Mouse (Mus musculus) heart, embryonic 11.5 days (tissue): Measurements from ENCODE around the gene Crhr2. TPM values are rescaled to one million over a fixed set of nuclear protein-coding genes. Genes with fewer than 3 reads are reported as not detected.

Experiments
- ATAC-seq: fragments of 200-750 bp; cut with Nextera tagmentation; replicated peaks from 2 replicates; pipeline ENCODE4 v1.8.0; 2017; ENCODE audit warnings: moderate library complexity; ENCODE audit not compliant: insufficient number of reproducible peaks, low FRiP score, low TSS enrichment
- H3K27ac ChIP-seq: fragments of 300-500 bp; sonication (generic); 2 replicates; pipeline ENCODE4 v1.5.1; 2014; ENCODE audit warnings: mild to moderate bottlenecking, low read depth, low read length
- H3K27me3 ChIP-seq: fragments of 300-500 bp; sonication (generic); 2 replicates; pipeline ENCODE4 v1.6.1; 2014; ENCODE audit warnings: mild to moderate bottlenecking, low read length, mixed read lengths; ENCODE audit not compliant: control insufficient read depth, insufficient read depth
- H3K36me3 ChIP-seq: fragments of 300-500 bp; sonication (generic); 2 replicates; pipeline ENCODE4 v1.6.1; 2014; ENCODE audit warnings: mild to moderate bottlenecking, low read length, moderate library complexity, mixed read lengths; ENCODE audit not compliant: control insufficient read depth, insufficient read depth
- H3K4me1 ChIP-seq: fragments of 300-500 bp; sonication (generic); 2 replicates; pipeline ENCODE4 v1.6.1; 2014; ENCODE audit warnings: low read length; ENCODE audit not compliant: control insufficient read depth, insufficient read depth
- H3K4me2 ChIP-seq: fragments of 300-500 bp; sonication (generic); 2 replicates; pipeline ENCODE4 v1.6.1; 2014; ENCODE audit warnings: mild to moderate bottlenecking, moderate library complexity
- H3K4me3 ChIP-seq: fragments of 300-500 bp; sonication (generic); 2 replicates; pipeline ENCODE4 v1.5.1; 2014; ENCODE audit warnings: low read depth, low read length
- H3K9ac ChIP-seq: fragments of 300-500 bp; sonication (generic); 2 replicates; pipeline ENCODE4 v1.6.1; 2014; ENCODE audit warnings: mild to moderate bottlenecking, low read depth, low read length, moderate library complexity
- H3K9me3 ChIP-seq: fragments of 300-500 bp; sonication (generic); replicated peaks from 2 replicates; pipeline ENCODE4 v1.6.1; 2016; ENCODE audit warnings: low read length; ENCODE audit not compliant: control insufficient read depth
- WGBS: fragments of 180-500 bp; shearing (Covaris S2); extraction: QIAGEN DNeasy Blood & Tissue Kit; methylation state at CpG from one replicate; pipeline ENCODE4 v1.1.7; 2014; ENCODE audit not compliant: insufficient replicate concordance; 5-methylcytosine and 5-hydroxymethylcytosine counted together
- polyA plus RNA-seq: library from polyadenylated mRNA; unstranded; fragments of >200 nt; fragmentation: Nextera tagmentation; extraction: Ambion mirVana; gene quantifications from 2 replicates; pipeline ENCODE4 v1.2.1, GENCODE M21; 2014

Crhr2 gene
- polyA plus RNA-seq, 1 experiment from 2014 or later, result 4.2 TPM

DNA sequence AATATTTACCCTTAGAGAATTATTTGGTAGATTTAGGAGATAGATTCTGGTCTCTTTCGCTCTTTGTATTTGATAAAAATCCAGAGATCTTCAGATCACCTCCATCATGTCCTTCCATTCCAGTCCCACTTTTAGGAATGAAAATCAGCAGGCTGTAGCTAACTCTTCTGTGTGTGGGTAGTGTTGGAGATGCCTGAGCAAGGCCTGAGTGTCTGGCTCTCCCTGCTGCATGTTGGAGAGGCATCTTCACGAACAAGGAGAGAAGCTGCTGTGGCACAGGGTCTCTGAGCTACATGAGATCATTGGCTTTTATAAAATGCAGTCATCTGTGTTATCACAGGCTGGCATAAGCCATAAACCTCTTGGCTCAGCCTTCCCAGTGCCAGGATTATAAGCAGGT lies 66.9 kb downstream of the Crhr2 start:
- no peaks in the 10 kb centered on the region for H3K4me1 ChIP-seq
- H3K4me2 ChIP-seq, result no peak overlapping the region
- H3K27me3 ChIP-seq, result no peaks in the 10 kb centered on the region
- no peak overlapping the region for H3K4me3 ChIP-seq
- H3K27ac ChIP-seq, result no peak overlapping the region
- H3K9ac ChIP-seq, result no peak overlapping the region
- 89% methylated on average over 2 of the region's 2 CpGs for WGBS
- no peaks in the 10 kb centered on the region for H3K9me3 ChIP-seq
- ATAC-seq, result no peak
- peaks cover 34% of the 10 kb centered on the region for H3K36me3 ChIP-seq

DNA sequence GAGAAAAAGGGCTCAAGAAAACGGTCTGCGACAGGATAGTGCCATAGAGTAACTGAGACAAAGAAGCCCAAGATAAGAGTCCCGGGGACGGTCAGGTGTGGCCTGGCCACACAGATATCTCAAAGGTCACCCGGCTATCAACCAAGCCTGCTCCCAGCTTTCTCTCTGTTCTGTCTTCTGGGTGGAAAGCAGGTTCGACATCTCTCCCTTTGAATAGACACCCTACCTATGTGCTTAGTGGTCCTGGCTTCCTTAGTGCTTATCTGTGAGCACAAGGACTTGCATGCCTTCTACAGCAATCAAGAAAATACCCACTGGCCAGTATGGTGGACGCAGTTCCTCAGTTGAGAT lies 68.4 kb downstream of the Crhr2 start:
- no peak overlapping the region for H3K9ac ChIP-seq
- H3K4me2 ChIP-seq, result no peak overlapping the region
- WGBS, result 77% methylated on average over 7 of the region's 7 CpGs
- no peaks in the 10 kb centered on the region for H3K9me3 ChIP-seq
- H3K36me3 ChIP-seq, result peaks cover 36% of the 10 kb centered on the region
- peak; percentile 69 for ATAC-seq
- H3K4me1 ChIP-seq, result no peaks in the 10 kb centered on the region
- H3K27ac ChIP-seq, result peak overlapping the region; percentile 2; the same call in 1 of the 2 replicates
- H3K4me3 ChIP-seq, result no peak overlapping the region
- H3K27me3 ChIP-seq, result no peaks in the 10 kb centered on the region

DNA sequence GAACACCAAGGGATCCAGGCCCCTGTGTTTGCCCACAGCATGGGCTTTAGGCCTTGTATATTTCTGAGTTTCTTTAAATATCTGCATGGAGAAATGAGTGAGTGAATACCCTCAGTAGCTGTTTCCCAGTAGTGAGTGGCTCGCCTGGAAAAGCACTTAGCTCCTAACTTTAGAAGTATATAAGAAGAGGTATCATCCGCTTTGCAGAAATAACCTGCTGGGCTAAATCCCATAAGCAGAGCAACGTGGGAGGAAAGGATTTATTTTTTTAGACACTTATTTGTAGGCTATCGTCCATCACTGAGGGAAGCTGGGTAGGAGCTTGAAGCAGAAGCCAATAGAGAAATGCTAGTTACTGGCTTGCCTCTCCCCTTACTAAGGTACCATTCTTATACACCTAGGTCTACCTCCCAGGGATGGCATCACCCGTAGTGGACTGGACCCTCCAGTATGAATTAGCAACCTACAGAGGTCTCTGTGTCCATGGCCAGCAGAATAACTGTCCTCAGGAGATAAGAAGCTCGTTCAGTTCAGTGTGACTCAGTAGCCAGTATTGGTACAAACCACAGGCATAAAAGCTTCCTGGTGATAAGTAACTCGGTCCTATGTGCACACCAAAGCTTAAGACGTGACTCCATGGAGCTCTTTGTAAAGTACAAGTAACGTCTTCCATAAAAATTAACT lies 68.9 kb downstream of the Crhr2 start:
- Histone ChIP-seq H3K36me3 (peaks cover 32% of the 10 kb centered on the region), H3K4me2 (no peak overlapping the region), H3K27me3 (no peaks in the 10 kb centered on the region), H3K4me3 (no peak overlapping the region), H3K27ac (peak overlapping the region; percentile 2; the same call in 1 of the 2 replicates), H3K4me1 (no peaks in the 10 kb centered on the region), H3K9ac (no peak overlapping the region), H3K9me3 (no peaks in the 10 kb centered on the region)
- ATAC-seq, result no peak
- 77% methylated on average over 9 of the region's 9 CpGs for WGBS

DNA sequence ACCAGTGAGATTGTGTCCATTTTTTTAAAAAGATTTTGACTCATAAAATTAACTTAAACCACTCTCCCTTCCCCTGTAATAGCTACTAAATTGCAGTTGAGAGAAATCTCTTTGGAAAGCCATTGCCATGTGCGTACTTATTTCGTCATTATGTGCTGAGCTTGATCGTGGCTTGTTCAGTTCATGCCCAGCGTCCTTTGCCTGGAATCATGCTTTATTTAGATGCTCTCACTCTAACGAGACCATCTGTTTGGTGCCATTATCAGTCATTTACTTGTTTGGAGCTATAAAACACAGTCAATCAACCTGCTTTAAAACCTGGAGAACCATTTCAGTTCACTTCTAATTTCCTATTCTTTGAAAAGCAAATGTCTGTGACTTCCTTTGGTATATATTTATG lies 70.6 kb downstream of the Crhr2 start:
- no peak overlapping the region for H3K4me2 ChIP-seq
- ATAC-seq, result no peak
- WGBS, result 86% methylated on average over 5 of the region's 5 CpGs
- H3K4me3 ChIP-seq, result no peak overlapping the region
- H3K9ac ChIP-seq, result no peak overlapping the region
- H3K27ac ChIP-seq, result no peak overlapping the region
- no peaks in the 10 kb centered on the region for H3K27me3 ChIP-seq
- H3K36me3 ChIP-seq, result peaks cover 25% of the 10 kb centered on the region
- no peaks in the 10 kb centered on the region for H3K4me1 ChIP-seq
- H3K9me3 ChIP-seq, result no peaks in the 10 kb centered on the region

DNA sequence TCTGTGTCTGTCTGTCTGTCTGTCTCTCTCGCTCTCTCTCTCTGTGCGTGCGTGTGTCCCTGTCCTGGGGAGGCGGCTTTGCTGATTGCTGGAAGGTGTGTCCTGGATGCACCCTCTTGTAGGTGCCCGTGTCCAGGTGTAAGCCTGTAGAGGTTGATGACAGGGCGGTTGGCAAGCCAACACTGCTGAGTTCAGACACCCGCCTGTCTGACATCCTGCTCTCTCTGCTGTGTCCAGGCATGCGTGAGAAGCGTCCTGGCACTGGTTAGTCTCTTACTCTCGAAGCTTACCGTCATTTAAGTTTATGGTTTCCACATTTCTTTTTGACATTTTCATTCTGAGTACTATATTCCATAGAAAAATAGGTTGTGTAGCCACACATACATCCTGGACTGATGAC lies 71.5 kb downstream of the Crhr2 start:
- H3K4me3 ChIP-seq, result no peak overlapping the region
- no peak overlapping the region for H3K4me2 ChIP-seq
- no peaks in the 10 kb centered on the region for H3K9me3 ChIP-seq
- H3K36me3 ChIP-seq, result peaks cover 25% of the 10 kb centered on the region
- H3K27me3 ChIP-seq, result no peaks in the 10 kb centered on the region
- no peak overlapping the region for H3K9ac ChIP-seq
- no peak overlapping the region for H3K27ac ChIP-seq
- ATAC-seq, result no peak
- no peaks in the 10 kb centered on the region for H3K4me1 ChIP-seq
- 95% methylated on average over 11 of the region's 11 CpGs for WGBS

DNA sequence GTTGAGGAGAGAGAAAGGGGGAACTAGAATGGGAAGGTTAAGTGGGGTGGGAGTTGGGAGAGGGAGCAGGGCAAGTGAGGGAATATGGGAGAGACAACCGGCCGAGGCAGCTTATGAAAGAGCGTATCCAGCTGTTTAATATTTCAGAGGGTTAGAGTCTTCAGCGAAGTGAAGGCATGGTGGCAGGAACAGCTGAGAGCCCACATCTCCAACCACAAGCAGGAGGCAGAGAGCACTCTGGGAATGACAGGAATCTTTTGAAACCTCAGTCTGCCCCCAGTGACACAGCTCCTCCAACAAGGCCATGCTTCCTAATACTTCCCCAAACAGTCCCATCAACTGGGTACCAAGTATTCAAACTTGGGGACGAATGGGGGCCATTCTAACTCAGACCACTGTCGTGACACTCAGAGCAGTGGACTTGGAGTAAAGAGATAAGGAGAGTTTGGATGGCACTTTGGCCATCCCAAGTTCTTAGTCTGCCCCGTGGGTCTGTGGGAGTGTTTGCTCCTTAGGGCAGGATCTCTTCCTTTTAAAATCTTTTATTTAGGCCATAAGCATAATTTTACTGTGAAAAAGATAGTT lies 72.5 kb downstream of the Crhr2 start:
- no peak overlapping the region for H3K9ac ChIP-seq
- H3K4me2 ChIP-seq, result no peak overlapping the region
- no peak overlapping the region for H3K27ac ChIP-seq
- 85% methylated on average over 7 of the region's 7 CpGs for WGBS
- peaks cover 22% of the 10 kb centered on the region for H3K36me3 ChIP-seq
- no peak for ATAC-seq
- H3K4me1 ChIP-seq, result no peaks in the 10 kb centered on the region
- H3K9me3 ChIP-seq, result no peaks in the 10 kb centered on the region
- H3K27me3 ChIP-seq, result no peaks in the 10 kb centered on the region
- H3K4me3 ChIP-seq, result no peak overlapping the region

DNA sequence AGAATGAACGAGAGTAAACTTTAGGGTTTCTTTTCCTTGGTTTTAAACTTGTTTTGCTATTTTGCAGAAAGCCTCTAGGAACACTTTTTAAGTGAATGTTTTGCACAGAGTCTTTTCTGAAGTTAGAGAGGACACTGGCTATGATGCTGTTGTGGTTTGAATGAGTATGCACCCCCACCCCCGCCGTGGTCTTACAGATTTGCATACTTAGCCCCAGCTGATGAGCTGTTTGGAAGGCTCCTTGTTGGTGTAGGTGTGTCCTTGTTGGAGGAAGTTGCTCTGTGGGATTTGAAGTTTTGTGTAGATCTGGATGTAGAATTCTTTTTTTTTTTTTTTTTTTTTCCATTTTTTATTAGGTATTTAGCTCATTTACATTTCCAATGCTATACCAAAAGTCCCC lies 75.4 kb downstream of the Crhr2 start:
- Histone ChIP-seq H3K27ac (no peak overlapping the region), H3K36me3 (peaks cover 17% of the 10 kb centered on the region), H3K4me3 (no peak overlapping the region), H3K9ac (no peak overlapping the region), H3K4me1 (no peaks in the 10 kb centered on the region), H3K4me2 (no peak overlapping the region), H3K9me3 (no peaks in the 10 kb centered on the region), H3K27me3 (no peaks in the 10 kb centered on the region)
- 84% methylated on average over 3 of the region's 3 CpGs for WGBS
- no peak for ATAC-seq

DNA sequence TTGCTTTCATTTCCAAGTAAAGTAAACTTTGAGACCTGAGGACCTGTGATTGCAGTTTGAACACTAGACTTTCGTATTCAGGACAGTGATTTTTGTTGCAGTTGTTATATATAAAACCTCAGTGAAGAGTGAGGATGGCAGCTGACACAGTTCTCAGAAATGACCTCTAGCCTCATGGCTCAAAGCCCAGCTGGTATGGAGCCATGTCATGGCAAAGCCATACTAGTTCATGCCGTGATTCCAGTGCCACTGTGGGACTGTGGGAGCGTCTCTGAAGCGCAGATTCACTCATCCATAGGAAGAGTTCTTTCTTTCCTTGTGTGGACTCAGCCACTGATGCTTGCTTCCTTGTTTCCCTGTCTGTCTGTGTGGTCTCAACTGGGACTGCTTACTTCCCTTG lies 78.3 kb downstream of the Crhr2 start:
- Histone ChIP-seq H3K27ac (no peak overlapping the region), H3K27me3 (no peaks in the 10 kb centered on the region), H3K4me2 (no peak overlapping the region), H3K4me1 (no peaks in the 10 kb centered on the region), H3K9ac (no peak overlapping the region), H3K9me3 (no peaks in the 10 kb centered on the region), H3K4me3 (no peak overlapping the region), H3K36me3 (peaks cover 18% of the 10 kb centered on the region; the same call in 1 of the 2 replicates)
- 91% methylated on average over 4 of the region's 4 CpGs for WGBS
- no peak for ATAC-seq

DNA sequence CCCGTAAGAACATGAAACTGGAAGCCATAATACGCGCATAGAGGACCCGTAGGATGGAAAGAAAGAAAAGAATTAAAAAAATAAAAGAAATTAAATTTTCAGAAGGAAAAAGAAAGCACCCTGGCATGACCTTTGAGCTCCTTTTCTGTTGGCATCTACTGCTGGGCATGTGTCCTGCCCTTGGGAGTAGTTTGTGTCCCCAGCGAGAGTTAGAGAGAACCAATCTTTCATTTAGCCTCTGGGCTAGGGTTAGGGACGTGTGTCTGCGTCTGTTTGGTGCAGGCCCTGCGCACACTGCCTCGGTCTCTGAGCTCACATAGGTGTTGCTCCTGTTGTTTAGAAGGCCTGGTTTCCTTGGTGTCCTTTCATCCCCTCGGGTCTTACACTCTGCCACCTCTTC lies 83.6 kb downstream of the Crhr2 start:
- Histone ChIP-seq H3K4me3 (no peak overlapping the region), H3K27me3 (no peaks in the 10 kb centered on the region), H3K36me3 (peaks cover 22% of the 10 kb centered on the region), H3K27ac (no peak overlapping the region), H3K4me1 (no peaks in the 10 kb centered on the region), H3K4me2 (no peak overlapping the region), H3K9me3 (no peaks in the 10 kb centered on the region), H3K9ac (no peak overlapping the region)
- ATAC-seq, result no peak
- WGBS, result 93% methylated on average over 10 of the region's 10 CpGs
